Mouse (Mus musculus): ENCODE data around the gene Clec2g.

Gene Clec2g

GRCm38 (mm10) chr6:129013762-129014276, 79.6 kb downstream of the Clec2g start:
- no peak for DNase-seq (ENCODE audit: low spot score in 2 of 2)

DNA sequence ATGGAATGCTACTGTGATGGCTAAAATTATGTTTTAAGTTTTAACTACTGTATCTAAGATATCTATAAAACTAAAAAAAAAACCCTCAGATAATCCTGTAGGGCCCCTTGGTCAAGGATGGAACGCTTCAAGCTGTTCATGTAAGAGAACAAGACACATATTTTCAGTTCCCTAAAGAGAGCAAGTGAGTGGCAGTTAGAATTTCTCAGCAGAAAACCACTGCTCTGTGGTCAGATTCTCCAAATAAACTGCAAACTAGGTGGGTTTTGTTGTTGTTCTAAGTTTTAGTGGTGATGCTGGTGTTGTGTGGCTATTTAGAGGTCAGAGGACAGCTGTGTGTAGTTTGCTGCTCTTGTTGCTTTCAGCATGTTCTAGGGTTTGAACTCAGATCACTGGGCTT, 80.2 kb downstream of the Clec2g start:
- no peak for DNase-seq (ENCODE audit: low spot score in 2 of 2)

- DNase-seq (ENCODE audit: low spot score in 2 of 2), result no peak
Observed at GRCm38 (mm10) chr6:129027451-129028248, 93.5 kb downstream of the Clec2g start.

- DNase-seq (ENCODE audit: low spot score in 2 of 2), result no peak
Observed at GRCm38 (mm10) chr6:129030175-129030824, 96.1 kb downstream of the Clec2g start.

GRCm38 (mm10) chr6:129030964-129031363, 96.8 kb downstream of the Clec2g start:
- no peak for DNase-seq (ENCODE audit: low spot score in 2 of 2)

GRCm38 (mm10) chr6:129033397-129033796, 99.2 kb downstream of the Clec2g start:
- DNase-seq (ENCODE audit: low spot score in 2 of 2), result no peak
